Mouse (Mus musculus) intestine, embryonic 14.5 days (tissue): ENCODE results near the gene Cacnb2. TPM values are rescaled to one million over a fixed set of nuclear protein-coding genes. Genes with fewer than 3 reads are reported as not detected.

ENCODE experiments used
- ATAC-seq: fragments of 200-750 bp; cut with Nextera tagmentation; replicated peaks from 2 replicates; pipeline ENCODE4 v1.8.0; 2017; ENCODE audit warnings: low read depth, moderate number of reproducible peaks, moderate TSS enrichment, moderate library complexity; ENCODE audit not compliant: low FRiP score, low TSS enrichment
- DNase-seq: peaks from one replicate; pipeline ENCODE4 v3.0.0-alpha.2; 2018; ENCODE audit warnings: low spot score
- H3K27ac ChIP-seq: fragments of 300-500 bp; sonication (generic); 2 replicates; pipeline ENCODE4 v1.5.1; 2014; ENCODE audit warnings: low read depth, mild to moderate bottlenecking, control low read depth
- H3K27me3 ChIP-seq: fragments of 300-500 bp; sonication (generic); replicated peaks from 2 replicates; pipeline ENCODE4 v1.6.1; 2014; ENCODE audit warnings: low read length, control low read depth; ENCODE audit not compliant: control insufficient read depth, insufficient read depth
- H3K36me3 ChIP-seq: fragments of 300-500 bp; sonication (generic); 2 replicates; pipeline ENCODE4 v1.6.1; 2014; ENCODE audit warnings: low read length, control low read depth; ENCODE audit not compliant: control insufficient read depth, insufficient read depth
- H3K4me1 ChIP-seq: fragments of 300-500 bp; sonication (generic); replicated peaks from 2 replicates; pipeline ENCODE4 v1.6.1; 2014; ENCODE audit warnings: low read length, control low read depth, mixed read lengths; ENCODE audit not compliant: control insufficient read depth, insufficient read depth
- H3K4me2 ChIP-seq: fragments of 300-500 bp; sonication (generic); 2 replicates; pipeline ENCODE4 v1.6.1; 2014; ENCODE audit warnings: low read length
- H3K4me3 ChIP-seq: fragments of 300-500 bp; sonication (generic); 2 replicates; pipeline ENCODE4 v1.5.1; 2014; ENCODE audit warnings: low read depth, low read length, control low read depth, mixed read lengths
- H3K9ac ChIP-seq: fragments of 300-500 bp; sonication (generic); 2 replicates; pipeline ENCODE4 v1.6.1; 2014; ENCODE audit warnings: mild to moderate bottlenecking, low read length
- H3K9me3 ChIP-seq: fragments of 300-500 bp; sonication (generic); 2 replicates; pipeline ENCODE4 v1.6.1; 2016; ENCODE audit warnings: low read length, control low read depth; ENCODE audit not compliant: control insufficient read depth
- WGBS: fragments of 180-500 bp; shearing (Covaris S2); extraction: QIAGEN DNeasy Blood & Tissue Kit; methylation state at CpG from one replicate; pipeline ENCODE4 v1.1.7; 2014; 5-methylcytosine and 5-hydroxymethylcytosine counted together
- polyA plus RNA-seq: library from polyadenylated mRNA; unstranded; fragments of >200 nt; fragmentation: Nextera tagmentation; extraction: Ambion mirVana; gene quantifications from 2 replicates; pipeline ENCODE4 v1.2.1, GENCODE M21; 2014

Cacnb2 gene
- polyA plus RNA-seq, 1 experiment from 2014 or later = 2.9 TPM

GRCm38 (mm10) chr2:14943691-14944357 lies 340.9 kb downstream of the Cacnb2 start:
- Histone ChIP-seq H3K9me3 (no peaks in the 10 kb centered on the region), H3K9ac (no peak overlapping the region), H3K27me3 (no peaks in the 10 kb centered on the region), H3K4me3 (no peak overlapping the region), H3K4me1 (no peaks in the 10 kb centered on the region), H3K36me3 (no peaks in the 10 kb centered on the region), H3K4me2 (no peak overlapping the region), H3K27ac (no peak overlapping the region)
- WGBS = 66% methylated on average over 3 of the region's 3 CpGs
- no peak for ATAC-seq
- DNase-seq = no peak

GRCm38 (mm10) chr2:14953090-14953489 lies 350.2 kb downstream of the Cacnb2 start:
- Histone ChIP-seq H3K4me2 (no peak overlapping the region), H3K4me1 (no peaks in the 10 kb centered on the region), H3K36me3 (no peaks in the 10 kb centered on the region), H3K9ac (no peak overlapping the region), H3K27me3 (no peaks in the 10 kb centered on the region), H3K27ac (no peak overlapping the region), H3K9me3 (no peaks in the 10 kb centered on the region), H3K4me3 (no peak overlapping the region)
- DNase-seq (no peak), ATAC-seq (no peak)
- 77% methylated on average over 2 of the region's 2 CpGs for WGBS

DNA sequence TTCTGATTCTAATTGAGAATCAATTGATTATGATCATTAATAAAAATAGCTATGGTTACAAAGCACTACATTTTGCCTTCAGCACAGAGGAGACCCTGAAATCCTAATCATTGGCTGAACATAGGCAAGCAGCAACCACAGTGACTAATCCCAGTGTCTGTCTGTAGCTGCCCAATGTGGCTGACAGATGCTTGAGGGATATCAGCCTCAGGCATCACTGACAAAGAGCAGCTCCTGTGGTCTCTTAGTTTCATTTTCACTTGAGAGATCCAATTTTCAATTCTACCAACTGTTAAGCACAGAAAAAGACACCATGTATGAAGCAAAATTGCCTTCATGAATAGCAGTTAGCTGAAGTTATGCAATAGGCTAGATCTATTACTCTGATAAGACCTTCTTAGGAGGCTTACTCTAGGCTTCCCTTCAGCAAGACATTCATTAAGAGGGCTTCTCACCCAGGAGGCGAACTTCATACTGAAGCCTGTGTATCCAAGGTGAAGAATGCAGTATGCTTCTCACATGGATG lies 358.1 kb downstream of the Cacnb2 start:
- no peaks in the 10 kb centered on the region for H3K36me3 ChIP-seq
- no peaks in the 10 kb centered on the region for H3K27me3 ChIP-seq
- H3K27ac ChIP-seq = no peak overlapping the region
- 77% methylated on average over 1 of the region's 1 CpGs for WGBS
- no peak overlapping the region for H3K4me3 ChIP-seq
- no peaks in the 10 kb centered on the region for H3K9me3 ChIP-seq
- no peak for DNase-seq
- no peak for ATAC-seq
- no peak overlapping the region for H3K9ac ChIP-seq
- no peaks in the 10 kb centered on the region for H3K4me1 ChIP-seq
- H3K4me2 ChIP-seq = no peak overlapping the region

- 84% methylated on average over 2 of the region's 2 CpGs for WGBS
- Histone ChIP-seq H3K9me3 (no peaks in the 10 kb centered on the region), H3K36me3 (no peaks in the 10 kb centered on the region), H3K4me3 (no peak overlapping the region), H3K27ac (no peak overlapping the region), H3K9ac (no peak overlapping the region), H3K27me3 (no peaks in the 10 kb centered on the region), H3K4me2 (no peak overlapping the region), H3K4me1 (no peaks in the 10 kb centered on the region)
- DNase-seq = no peak
- no peak for ATAC-seq
Observed at GRCm38 (mm10) chr2:14961493-14961892, 358.6 kb downstream of the Cacnb2 start.

DNA sequence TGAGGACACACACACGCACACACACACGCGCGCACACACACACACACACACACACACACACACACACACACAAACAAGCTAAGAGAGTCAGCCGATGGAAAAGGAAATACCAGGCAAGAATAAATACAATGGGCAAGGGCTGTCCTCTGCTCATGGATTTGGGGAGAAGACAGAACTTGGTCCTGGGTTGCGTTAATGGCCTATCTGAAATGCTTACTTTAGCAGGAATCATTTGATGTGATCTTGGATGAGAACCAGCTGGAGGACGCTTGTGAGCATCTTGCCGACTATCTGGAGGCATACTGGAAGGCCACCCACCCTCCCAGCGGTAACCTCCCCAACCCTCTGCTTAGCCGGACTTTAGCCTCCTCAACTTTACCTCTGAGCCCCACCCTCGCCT lies 381.1 kb downstream of the Cacnb2 start:
- Histone ChIP-seq H3K4me1 (no peaks in the 10 kb centered on the region), H3K9me3 (no peaks in the 10 kb centered on the region), H3K4me2 (no peak overlapping the region), H3K4me3 (no peak overlapping the region), H3K9ac (no peak overlapping the region), H3K27ac (no peak overlapping the region), H3K36me3 (no peaks in the 10 kb centered on the region), H3K27me3 (no peaks in the 10 kb centered on the region)
- 72% methylated on average over 11 of the region's 11 CpGs for WGBS
- ATAC-seq (no peak), DNase-seq (no peak)

- Histone ChIP-seq H3K36me3 (no peaks in the 10 kb centered on the region), H3K27me3 (no peaks in the 10 kb centered on the region), H3K4me2 (no peak overlapping the region), H3K9ac (no peak overlapping the region), H3K9me3 (no peaks in the 10 kb centered on the region), H3K4me1 (no peaks in the 10 kb centered on the region), H3K4me3 (no peak overlapping the region), H3K27ac (no peak overlapping the region)
- DNase-seq (no peak), ATAC-seq (no peak)
- 86% methylated on average over 4 of the region's 4 CpGs for WGBS
Observed at GRCm38 (mm10) chr2:14988451-14988850, 385.6 kb downstream of the Cacnb2 start.

DNA sequence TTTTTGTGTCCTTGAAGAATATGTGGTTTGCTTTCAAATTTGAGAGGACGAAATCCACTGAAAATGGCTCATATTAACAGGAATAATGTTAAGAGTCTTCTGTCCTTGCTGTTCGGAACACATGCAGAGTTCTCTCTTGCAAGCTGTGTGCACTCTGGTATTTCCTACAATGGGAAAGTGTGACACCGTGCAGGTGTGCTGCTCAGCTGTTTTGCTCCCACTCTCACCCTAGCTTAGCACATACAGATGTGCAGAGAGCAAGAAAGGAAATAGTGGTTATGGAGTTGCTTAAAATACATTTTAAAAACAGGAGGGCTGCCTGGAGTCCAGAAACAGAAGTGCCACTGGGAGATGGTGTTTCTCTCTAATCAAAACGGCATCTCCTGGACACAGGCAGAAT lies 386.5 kb downstream of the Cacnb2 start:
- Histone ChIP-seq H3K4me2 (no peak overlapping the region), H3K9me3 (no peaks in the 10 kb centered on the region), H3K9ac (no peak overlapping the region), H3K27me3 (no peaks in the 10 kb centered on the region), H3K4me1 (no peaks in the 10 kb centered on the region), H3K36me3 (no peaks in the 10 kb centered on the region), H3K27ac (no peak overlapping the region), H3K4me3 (no peak overlapping the region)
- ATAC-seq = no peak
- 82% methylated on average over 4 of the region's 4 CpGs for WGBS
- DNase-seq = no peak

DNA sequence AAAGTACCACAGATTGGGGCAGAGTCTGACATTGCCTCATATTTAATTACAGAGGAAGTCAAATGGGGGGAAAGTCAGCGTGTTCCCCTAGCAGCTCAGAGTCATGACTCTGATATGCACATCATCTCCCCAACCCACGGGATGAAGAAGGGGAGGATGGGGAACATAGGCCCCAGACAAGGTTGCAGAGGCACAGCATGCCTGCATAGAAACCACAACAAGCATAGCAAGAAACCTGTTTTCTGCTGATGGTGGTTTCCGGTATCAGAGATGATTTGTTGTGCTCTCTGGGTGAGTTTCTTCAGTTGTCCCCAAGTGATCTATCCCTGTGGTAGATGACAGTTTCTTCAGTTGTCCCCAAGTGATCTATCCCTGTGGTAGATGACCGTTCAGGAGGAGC lies 389.6 kb downstream of the Cacnb2 start:
- no peak overlapping the region for H3K4me2 ChIP-seq
- no peaks in the 10 kb centered on the region for H3K9me3 ChIP-seq
- H3K27me3 ChIP-seq = no peaks in the 10 kb centered on the region
- WGBS = 95% methylated on average over 4 of the region's 4 CpGs
- ATAC-seq (no peak), DNase-seq (no peak)
- no peak overlapping the region for H3K9ac ChIP-seq
- H3K36me3 ChIP-seq = no peaks in the 10 kb centered on the region
- H3K4me3 ChIP-seq = no peak overlapping the region
- no peak overlapping the region for H3K27ac ChIP-seq
- no peaks in the 10 kb centered on the region for H3K4me1 ChIP-seq

DNA sequence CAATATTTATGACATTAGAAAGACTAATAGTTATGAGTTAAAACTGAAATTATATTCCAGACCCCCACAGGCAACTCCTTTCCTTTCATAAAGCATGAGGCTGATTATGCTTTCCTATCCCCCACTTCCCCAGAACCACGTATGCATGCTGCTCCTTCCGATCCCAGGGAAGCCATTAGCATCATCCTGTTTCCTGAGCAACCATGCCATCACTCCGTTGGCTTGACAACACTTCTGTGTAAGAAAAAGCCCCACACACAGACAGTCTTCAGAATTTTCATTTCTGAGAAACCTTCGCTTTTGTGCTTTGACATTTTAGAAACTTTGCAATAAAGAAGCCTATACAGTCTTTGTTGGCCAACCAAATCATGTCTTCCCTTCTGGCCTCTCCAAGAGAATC lies 393.1 kb downstream of the Cacnb2 start:
- no peaks in the 10 kb centered on the region for H3K4me1 ChIP-seq
- WGBS = 87% methylated on average over 4 of the region's 4 CpGs
- no peak overlapping the region for H3K9ac ChIP-seq
- ATAC-seq (no peak), DNase-seq (no peak)
- no peak overlapping the region for H3K4me3 ChIP-seq
- H3K27ac ChIP-seq = no peak overlapping the region
- no peaks in the 10 kb centered on the region for H3K9me3 ChIP-seq
- H3K27me3 ChIP-seq = no peaks in the 10 kb centered on the region
- H3K36me3 ChIP-seq = no peaks in the 10 kb centered on the region
- no peak overlapping the region for H3K4me2 ChIP-seq
